Mouse (Mus musculus) thymus, postnatal 36 days (tissue): ENCODE results near the gene Rpl28.
A peak's percentile ranks its signal among the peaks of the same experiment; 100 is the strongest.
"Not testable (repeated sequence)": the region's sequence is repeated elsewhere in the genome, so short reads cannot be mapped to it uniquely, and the experiment has no call there.

Experiments used
- DNase-seq, 2 experiments: peaks; one replicate each; pipeline ENCODE4 v3.0.0; 2022; ENCODE audit warnings: mixed read lengths in 2 of 2

The Rpl28 gene

DNA sequence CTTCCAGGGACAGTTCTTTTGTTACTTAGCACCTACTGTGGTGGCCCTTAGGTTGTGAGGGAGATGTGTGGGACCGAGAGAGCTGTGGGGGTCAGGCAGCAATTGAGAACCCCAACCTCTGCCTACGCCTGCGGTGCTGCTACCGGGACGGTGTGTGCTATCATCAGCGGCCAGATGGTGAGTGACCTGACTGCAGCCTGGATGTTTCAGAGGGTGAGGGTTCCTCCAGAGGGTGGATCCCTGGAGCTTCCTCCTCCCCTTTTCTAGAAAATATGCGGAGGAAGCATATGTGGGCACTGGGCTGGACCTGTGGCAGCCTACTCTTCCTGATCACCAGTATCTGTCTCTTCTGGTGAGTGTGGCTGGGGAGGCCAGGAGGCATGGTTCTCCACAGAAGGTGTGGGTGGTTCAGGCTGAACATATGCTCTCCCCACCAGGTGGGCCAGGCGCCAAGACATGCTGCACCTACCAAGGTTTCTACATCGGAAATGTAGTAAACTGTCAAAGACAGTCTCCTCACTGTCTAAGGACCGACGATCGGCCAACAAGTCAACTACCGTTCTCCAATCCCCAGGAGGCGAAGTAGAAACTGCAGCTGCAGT, 8.9 kb upstream of the Rpl28 start:
- DNase-seq, result no peak

DNA sequence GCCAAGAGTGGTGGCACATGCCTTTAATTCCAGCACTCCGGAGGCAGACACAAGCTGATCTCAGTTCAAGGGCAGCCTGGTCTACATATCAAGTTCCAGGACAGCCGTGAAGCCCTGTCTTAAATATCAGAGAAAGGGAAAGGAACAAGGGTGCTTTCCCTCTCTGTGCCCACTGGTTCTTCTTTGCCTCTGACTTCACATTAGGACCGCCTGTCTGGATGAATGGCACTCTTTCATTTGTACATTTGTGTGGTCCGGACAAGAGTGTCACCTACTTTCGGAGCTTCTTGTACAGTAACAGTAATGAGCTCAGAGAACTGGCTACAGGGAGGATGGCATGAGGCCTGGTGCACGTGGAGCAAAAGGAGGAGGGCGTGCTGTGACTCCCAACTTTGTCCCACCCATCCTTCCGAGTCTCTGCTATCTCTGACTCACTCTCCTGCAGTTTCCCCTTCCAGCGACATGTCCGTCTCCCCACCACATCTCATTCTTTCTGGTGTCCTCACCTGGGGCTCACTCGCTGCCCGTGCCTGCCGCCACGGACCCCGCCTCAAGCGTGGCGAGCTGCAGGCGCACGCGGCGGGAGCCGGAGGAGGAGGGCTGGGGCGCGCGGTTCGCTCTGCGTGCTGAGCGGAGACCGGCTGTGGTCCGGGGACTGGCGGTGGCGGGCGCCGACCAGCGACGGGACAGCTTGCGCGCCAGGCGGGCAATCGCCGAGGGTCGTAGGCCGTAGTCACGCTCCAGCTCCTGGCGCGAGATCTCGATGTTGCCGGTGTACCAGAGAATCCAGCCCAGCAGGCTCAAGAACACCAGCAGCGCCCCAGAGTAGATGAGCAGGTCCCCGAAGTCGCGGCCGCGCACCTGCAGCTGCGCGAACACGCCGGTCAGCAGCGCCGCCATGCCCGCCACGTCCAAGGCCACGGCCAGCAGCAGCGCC, 3.9 kb upstream of the Rpl28 start:
- peak; percentile 38 to 39 for DNase-seq

DNA sequence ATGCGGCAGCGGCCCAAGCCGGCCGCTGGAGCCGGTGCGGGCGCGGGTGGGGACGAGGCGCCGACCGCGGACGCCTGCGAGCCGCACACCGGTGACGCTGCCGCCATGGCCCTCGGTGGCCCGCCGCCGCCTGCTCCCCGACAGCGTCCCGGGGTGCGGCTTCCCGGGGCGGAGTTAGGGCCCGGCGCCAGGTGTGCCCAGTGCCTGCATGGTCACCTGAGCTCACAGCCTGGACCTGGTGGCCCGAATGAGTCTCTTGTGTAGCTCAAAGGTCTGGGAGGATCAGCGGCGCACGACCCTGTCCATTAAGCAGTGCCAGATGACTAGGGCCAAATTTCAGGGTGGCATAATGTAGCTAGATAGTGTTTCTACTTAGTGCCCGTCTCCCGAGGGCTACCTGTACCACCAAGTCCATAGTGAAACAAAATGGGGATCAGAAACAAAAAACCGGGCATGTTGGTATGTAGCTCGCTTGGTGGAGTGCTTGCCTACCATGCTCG, 3.2 kb upstream of the Rpl28 start, which contains the start of gene Tmem238:
Gene Tmem238, minus strand, starts transcription at position 221 of the 500 bp plus-strand sequence.
- DNase-seq, result peak; percentile 19 to 32

DNA sequence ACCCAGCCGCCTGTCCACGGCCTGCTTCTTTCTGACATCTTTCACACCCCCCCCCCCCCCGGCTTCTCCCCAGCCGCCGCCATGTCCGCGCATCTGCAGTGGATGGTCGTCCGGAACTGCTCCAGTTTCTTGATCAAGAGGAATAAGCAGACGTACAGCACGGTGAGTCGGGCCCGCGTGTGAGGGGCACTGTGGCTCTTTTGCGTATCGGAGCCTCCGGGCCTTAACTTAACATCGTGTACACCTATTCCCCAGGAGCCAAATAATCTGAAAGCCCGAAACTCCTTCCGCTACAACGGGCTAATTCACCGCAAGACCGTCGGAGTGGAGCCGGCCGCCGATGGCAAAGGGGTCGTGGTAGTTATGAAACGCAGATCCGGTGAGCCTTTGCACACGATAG, 574 bp downstream of the Rpl28 start:
- DNase-seq, result not testable (repeated sequence)

DNA sequence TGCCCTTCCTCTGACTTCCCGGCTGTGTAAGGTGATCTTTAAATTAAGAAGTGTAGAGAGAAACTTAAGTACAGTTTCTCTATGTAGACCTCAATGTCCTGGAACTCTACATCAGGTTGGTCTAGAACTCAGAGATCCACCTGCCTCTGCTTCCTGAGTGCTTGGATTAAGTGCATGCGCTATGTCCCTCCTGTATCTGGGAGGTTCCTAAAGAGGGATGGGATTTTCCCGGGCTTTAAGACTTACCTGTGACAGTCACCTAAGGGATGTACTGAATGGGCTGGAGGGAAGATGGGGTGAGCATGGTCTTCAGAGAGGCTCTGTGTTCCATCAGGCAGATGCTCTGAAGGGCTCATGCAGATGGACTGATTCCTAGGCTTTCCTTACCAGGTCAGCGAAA, 1.0 kb downstream of the Rpl28 start:
- DNase-seq, result no peak

DNA sequence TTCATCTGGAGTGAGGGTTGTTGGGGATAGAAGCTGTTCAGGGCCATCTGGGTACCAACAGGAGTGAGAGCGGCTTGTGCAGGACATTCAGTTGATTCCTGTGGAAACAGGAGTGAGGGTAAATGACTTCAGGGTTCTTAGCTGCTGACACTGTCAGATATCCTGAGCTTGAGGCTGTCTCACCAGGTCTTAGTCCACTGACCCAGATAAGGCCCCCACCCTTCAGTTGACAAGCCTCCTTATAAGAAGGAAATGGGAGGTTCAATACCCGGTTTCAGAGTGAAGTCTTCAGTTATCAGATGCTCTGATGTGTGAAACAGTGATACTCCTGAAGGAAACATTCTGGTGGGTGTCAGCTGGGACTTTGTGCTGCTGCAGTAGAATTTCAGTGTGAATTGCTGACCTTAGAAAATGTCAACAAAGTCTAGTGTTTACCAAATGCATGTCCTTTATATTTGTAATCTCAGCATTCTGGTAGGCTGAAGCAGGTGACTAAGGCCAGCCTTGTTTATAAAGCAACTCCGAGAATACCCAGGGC, 2.0 kb downstream of the Rpl28 start:
- DNase-seq, result no peak

DNA sequence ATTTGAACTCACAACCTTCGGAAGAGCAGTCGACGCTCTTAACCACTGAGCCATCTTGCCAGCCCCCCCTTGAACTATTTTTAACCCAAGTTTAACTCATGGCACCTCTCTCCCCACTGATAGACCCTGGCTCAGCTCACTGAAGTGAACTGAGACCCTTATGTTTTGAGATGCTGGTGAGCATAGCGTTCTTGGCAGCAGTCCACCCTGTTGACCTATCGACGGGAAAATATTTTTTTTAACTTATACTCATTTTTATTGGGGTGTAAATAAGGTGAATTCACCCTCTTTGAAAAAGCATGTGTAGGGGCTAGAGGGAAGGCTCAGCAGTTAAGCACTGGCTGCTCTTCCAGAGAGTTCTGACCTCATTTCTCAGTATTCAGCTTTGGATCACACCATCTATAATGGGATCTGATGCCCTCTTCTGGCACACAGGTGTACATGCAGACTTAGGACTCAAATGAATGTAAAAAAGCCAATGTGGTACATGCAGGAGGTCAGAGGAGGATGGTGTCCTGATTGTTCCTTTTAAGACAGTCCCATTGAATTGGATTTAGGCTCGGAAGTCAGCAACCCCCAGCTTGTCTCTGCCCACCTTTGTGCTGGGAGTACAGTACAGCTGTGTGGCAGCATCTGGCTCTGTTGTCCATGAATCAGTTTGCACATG, 3.2 kb downstream of the Rpl28 start:
- no peak for DNase-seq

DNA sequence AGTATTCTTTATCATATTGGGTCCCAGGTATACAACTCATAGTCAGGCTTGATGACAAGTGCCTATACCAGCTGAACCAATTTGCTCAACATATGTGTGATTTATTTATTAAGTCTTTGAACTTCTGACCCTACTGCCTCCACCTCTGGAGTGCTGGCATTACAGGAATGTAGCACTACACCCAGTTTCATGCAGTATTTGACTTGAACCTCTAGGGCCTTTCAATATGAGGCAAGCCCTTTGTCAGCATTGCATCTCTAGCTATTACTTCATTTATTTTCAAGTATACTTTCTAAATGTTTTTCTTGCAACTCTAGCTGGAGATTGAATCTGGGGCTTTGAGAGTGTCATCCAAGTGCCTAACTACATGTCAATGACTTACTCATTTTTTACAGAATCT, 9.6 kb downstream of the Rpl28 start:
- no peak for DNase-seq

DNA sequence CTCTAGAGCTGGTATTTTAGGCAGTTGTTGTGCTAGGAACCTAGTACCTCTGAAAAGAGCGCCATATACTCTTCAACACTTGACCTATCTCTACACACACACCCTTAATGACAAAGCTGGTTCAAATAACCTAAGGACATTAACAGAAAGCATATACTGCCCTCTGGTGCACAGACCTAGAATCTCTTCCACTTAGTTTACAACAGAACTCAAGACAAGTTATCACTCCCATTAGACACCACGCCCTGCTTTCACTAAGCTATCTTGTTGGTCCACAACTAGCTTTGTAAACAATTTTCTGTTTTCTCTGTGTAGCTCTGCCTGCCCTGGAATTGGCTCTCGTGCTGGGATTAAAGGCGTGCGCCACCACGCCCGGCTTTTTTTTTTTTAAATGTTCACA, 14.0 kb downstream of the Rpl28 start:
- no peak for DNase-seq

DNA sequence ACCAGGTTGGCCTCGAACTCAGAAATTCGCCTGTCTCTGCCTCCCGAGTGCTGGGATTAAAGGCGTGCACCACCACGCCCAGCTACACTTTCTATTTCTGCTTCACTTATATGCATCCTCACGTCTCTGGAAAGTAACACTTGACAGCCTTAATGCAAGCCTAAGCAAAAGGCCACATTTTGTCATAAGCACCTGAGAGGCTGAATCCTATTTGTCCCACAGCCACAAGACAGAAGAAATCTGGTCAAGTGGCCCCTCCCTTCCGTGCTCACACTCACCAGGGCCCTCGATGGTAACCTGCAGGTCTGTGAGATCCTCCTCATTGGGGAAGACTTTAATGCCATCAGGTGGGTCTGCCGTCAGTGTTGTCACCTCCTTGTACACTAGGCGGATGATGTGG, 18.5 kb downstream of the Rpl28 start:
- DNase-seq, result not testable (repeated sequence)

DNA sequence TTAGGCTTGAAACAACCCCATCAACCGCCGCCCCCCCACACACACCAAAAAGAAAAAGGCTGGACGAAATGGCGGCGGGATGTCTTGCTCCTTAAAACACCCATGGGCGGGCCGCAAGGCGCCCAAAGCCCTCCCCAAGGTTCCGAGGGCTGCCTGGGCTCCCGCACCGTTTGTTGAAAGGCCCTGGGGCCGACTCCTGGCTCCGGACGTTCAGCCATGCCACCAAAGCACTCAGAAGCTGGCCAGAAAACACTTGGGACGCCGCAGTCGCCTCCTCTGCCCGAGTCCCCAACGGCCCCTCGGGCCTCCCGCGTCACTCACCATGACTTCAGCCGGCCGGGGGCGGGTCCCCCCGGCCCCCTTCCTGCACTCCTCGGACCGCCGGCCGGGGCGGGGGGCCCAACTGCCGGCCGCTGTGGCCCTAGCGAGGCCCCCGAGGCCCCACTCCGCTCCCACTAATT, 19.2 kb downstream of the Rpl28 start:
- DNase-seq, result no peak

DNA sequence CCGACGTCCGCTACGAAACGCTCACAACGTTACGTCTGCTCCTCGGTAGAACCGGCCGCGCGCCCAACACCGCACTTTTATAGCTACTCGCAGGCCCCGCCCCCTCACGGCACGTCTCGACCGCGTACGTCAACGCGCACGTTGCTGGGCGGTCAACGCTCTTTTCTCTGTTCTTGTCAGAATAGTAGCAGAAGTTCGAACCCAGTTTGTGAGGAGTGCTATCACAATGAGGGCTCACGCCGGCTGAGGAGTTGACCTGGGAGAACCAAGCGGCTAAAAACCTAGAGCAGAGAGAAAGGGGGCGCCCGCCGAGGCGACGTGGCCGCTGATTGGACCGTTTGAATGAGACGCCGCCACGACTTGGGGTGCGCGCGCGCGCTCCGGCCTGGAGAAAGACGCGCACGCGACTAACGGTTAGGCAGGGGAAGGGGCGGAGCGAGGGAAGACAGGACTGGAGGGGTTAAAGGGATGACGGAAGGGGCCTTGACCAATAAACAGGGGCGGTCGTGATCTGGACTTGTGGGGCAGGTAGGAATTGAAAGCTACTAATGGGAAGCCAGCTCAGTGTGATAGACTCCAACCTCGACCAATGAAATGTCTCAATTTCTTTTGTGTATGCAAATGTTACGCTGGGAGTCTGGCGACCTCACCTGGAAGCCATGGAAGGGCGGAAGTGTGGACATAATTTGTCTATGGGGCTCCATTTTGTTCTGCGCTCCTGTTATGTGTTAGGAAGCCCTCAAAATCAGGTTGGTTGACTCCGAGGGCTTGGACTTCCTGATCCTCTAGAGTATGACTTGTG, 19.8 kb downstream of the Rpl28 start, which contains the start of gene Ube2s:
Gene Ube2s, minus strand, starts transcription at position 288 of the 802 bp plus-strand sequence.
- DNase-seq, result peak; percentile 98 to 99

DNA sequence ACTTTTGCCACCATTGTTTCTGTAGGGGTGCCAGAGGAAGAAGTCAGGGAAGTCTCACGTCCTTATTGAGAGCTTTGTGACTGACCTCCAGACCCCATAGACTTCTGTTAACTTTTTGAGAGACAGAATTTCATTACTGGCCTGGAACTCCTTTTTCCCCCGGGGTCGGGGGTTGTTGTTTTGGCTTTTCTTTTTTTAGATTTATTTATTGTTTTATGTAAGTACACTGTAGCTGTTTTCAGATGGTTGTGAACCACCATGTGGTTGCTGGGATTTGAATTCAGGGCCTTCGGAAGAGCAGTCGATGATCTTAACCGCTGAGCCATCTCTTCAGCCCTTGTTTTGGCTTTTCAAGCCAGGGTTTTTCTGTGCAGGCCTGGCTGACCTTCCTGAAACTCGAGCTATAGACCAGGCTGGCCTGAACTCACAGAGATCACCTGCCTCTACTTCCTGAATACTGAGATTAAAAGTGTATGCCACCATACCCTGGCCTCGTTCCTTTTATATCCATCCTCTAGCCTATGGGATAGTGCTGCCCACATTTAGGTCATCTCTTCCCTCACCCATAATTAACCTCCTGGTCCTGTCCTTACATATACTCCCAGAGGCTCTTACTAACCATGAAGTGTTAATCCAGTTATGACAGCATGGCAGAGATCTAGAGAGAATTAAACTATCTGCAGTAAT, 20.6 kb downstream of the Rpl28 start:
- peak in 1 of 2 experiments; percentile 12 for DNase-seq

DNA sequence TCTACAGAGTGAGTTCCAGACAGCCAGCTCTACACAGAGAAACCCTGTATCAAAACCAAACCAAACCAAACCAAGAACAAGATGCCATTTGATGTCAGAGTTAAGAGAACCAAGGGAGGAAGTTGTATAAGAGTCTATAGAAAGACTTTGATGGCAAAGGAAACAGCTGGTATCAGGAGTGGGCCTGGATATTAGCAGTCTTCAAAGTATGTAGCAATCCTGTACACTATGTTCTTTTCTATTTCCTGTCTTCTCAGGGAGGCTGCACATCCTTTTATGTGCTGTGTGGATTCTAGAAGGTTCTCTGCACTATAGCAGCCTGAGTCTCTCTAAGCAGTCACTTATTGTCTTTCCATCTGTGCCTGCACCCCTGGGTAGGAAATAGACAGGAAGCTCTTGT, 23.9 kb downstream of the Rpl28 start:
- peak; percentile 15 to 19 for DNase-seq

DNA sequence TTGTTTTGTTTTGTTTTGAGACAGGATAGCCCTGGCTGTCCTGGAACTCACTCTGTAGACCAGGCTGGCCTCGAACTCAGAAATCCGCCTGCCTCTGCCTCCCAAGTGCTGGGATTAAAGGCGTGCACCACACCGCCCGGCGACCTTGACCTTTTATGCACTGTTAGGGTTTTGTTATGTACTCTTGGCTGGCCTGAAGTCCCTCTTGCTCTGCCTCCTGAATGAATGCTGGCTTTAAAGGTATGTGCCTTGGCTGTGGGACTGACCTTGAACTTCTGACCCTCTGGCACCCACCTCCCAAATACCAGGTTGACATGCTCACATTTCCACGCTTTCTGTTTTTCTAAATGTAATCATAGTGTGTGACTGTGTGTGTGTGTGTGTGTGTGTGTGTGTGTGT, 28.3 kb downstream of the Rpl28 start:
- DNase-seq, result not testable (repeated sequence)

DNA sequence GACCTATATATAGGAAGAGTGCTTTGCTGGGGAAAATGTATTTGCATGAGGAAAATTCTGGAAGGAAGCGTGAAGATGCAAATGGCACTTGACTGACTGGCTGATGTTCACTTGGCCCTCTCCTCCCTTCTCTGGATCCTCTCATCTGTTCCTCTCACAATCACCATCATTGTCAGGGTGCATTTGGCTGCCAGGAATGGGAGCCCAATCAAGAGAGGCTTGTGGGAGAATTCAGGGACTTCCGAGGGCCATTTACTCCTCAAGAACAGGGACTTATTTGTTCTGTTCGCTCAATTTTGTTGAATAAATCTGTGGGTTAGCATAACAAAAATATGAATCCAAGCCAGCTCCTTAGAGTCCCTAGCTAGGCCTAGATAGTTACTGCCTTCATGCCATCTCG, 29.0 kb downstream of the Rpl28 start:
- DNase-seq, result no peak

DNA sequence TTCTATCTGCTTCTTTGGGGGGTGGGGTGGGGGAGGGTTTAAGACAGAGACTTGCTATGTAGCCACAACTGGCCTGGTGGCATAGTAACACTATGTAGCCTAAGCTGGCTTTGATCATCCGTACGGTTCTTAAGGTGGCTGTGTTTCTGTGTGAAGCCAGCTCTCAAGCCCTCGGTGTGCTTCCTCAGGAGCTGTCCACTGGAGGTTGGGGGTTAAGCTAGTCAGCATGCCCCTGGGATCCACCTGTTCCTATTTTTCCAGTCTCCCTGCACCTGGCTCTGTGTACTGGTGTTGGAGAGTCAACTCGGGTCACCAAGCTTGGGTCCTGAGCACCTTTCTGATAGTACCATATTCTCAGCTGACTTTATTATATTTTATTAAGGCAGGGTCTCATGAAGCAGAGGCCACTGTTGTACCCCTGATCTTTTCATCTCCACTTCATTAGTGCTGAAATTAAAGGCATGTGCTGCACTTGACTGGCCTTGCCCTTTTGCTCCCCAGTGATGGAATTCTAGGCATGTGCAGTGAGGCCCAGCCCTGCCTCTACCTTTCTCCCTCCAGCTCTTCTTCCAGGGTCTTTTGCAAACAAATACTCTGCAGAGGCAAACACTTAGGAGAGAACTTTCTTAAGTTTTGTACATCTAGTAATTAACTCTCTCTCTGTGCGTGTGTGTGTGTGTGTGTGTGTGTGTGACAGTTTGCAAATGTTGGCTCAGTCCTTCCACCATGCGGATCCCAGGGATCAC, 29.7 kb downstream of the Rpl28 start:
- DNase-seq, result no peak

DNA sequence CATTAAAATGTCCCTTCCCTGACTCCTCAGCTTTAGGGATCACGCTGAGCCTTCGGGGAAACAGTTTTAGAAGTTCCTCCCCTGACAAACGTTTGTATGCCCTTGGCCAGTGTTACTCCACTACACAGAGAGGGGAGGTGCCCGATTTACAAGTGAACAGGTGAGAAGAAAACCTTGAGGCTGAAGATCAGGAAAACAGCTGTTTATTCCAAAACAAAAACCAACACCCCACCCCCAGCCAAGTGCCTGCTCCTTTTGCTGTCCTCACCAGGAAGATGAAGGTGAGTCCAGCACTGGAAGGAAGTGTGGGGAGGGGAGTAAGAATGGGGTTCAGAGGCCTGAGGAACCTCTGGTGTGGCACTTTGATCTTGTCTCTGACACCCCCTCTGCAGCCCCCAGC, 32.7 kb downstream of the Rpl28 start:
- DNase-seq, result no peak

DNA sequence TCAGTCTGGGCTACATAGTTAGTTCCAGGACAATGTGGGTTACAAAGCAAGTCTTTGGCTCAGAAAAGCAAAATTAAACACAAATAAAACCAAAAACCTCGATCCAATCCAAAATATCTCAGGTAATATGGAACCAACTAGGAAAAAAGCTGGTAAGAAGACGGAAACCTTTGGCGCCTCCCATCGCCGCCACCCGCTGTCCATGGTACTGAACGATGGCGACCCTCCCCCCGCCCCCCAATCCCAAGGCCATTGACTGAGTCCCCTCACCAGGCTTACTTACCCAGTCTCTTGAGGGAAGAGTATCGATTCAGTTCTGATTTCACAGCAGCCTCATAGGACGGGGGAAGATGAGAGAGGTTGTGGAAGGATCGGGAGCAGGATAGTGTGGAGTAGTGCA, 37.8 kb downstream of the Rpl28 start:
- DNase-seq, result no peak

DNA sequence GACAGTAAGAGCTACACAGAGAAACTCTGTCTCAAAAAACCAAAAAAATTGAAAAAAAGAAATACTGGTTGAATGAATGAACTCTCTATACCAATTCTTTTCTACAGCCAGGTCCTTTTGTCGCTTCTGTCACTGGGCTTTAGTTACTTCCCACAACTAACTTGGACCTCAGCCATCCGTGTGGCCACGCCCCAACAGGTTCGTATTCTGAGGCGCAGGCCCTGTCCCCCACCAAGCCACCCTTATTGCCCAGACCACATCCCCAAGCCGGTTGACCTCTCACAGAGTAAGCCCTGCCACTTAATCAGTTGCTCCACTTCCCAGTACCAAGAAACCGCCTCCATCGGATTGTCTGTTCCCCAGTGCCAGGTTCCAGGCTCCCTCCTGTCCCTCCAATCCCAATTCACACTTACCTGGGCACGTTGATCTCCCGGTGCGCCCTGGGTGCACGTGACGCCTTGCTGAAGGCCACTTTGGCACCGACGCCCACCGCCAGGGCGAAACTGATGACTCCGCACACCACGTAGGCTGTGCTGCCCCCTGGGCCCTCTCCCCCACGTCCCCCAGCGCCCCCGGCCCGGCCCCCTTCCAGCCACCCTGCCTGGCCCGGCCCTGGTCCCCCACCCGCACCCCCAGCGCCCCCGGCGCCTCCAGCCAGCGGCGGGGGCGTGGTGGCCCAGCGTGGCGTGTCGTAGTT, 43.1 kb downstream of the Rpl28 start:
- no peak for DNase-seq
